Mouse (Mus musculus): ENCODE data around the gene Nenf. TPM values are rescaled to one million over a fixed set of nuclear protein-coding genes. Genes with fewer than 3 reads are reported as not detected.

The Nenf gene
- polyA plus RNA-seq, 1 experiment from 2014 or later = 126 TPM

DNA sequence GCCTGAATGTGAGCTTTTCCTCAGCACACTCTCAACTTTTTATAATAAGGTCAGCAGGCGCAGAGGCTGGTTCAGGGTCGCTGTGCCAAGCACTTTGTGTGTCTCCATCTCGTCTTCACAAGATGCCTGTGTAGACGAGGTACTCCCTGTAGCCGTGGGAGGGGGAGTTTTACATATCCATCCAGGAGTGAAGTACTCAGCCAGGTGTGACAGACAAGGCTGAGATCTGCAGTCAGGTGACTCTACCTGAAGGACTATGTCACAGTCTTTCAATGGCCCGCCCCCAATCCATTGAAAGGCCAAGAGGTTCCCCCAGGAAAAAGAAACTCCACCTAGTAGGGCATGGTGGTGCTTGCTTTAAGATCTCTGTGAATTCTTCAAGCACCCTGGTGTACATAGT lies 4.8 kb downstream of the Nenf start:
- no peaks in the 10 kb centered on the region for H3K27me3 ChIP-seq (replicated peaks; ENCODE audit: control insufficient read depth, insufficient read depth, low read length)
- H3K4me3 ChIP-seq (ENCODE audit: low read depth, low read length) = peak overlapping the region; percentile 74
- DNase-seq (ENCODE audit: low spot score) = no peak
- peak overlapping the region; percentile 44 for H3K4me2 ChIP-seq (ENCODE audit: low read length)
- no peak overlapping the region; the same call in 1 of the 2 replicates for H3K9ac ChIP-seq (ENCODE audit: low read length)
- no peak for ATAC-seq (replicated peaks; ENCODE audit: low FRiP score, low TSS enrichment, low read depth)
- H3K27ac ChIP-seq (ENCODE audit: low read depth) = no peak overlapping the region
- H3K4me1 ChIP-seq (replicated peaks; ENCODE audit: control insufficient read depth, insufficient read depth, low read length) = peaks cover 3% of the 10 kb centered on the region; the same call in 1 of the 2 replicates
- 77% methylated on average over 6 of the region's 6 CpGs for WGBS
- no peaks in the 10 kb centered on the region for H3K9me3 ChIP-seq (ENCODE audit: control insufficient read depth, low read length)
- peaks cover 7% of the 10 kb centered on the region for H3K36me3 ChIP-seq (ENCODE audit: control insufficient read depth, insufficient read depth, low read length)

DNA sequence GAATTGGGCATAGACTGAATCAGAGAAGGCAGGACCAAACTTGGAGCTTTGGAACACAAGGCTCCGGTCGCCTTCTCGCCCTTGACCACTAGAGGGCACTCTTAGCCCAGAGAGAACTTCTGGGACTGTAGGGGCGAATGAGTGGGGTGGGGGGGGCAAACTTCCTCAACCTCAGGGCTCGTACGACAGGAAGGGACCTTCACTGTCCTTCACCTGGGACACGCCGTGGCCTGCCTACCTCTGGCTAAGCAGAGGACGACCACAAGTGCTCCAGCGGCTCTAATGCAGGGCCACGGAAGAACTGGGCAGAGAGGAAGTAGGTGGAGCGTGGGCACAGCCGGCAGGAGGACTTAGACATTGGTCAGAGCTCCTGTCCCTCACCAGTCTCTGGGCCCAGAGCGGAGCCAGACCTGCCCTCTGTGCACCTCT lies 5.5 kb downstream of the Nenf start:
- ATAC-seq (replicated peaks; ENCODE audit: low FRiP score, low TSS enrichment, low read depth) (peak; percentile 92), DNase-seq (ENCODE audit: low spot score) (peak; percentile 97)
- H3K27ac ChIP-seq (ENCODE audit: low read depth) = no peak overlapping the region

DNA sequence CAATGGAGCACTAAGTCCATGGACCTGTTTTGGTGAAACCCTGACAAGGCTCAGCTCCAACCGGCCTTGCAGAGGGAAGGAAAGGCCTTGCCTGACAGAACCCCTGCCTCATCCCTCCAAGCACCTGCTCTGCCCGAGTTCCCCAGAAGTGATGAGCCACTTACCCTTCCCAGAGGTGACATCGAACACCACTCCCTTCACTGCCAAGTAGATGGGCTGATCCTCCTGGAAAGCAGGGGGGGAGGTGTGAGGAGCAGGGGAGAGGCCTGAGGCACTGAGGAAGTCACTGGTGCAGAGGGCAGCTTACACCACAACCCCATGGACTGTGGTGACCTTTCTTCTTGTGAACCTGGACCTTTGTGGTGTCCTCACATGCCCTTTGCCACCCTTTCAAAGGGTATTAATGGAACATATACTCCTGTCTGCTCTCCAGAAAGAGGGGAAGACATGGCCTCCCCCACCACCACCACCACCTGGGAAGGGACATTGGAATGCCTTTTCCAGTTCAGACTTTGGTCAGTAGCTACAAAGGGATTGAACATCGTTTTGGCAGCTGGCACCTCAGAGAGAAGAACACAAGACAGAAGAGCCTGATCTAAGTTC lies 6.6 kb downstream of the Nenf start:
- Histone ChIP-seq H3K27me3 (replicated peaks; ENCODE audit: control insufficient read depth, insufficient read depth, low read length) (no peaks in the 10 kb centered on the region), H3K36me3 (ENCODE audit: control insufficient read depth, insufficient read depth, low read length) (peaks cover 8% of the 10 kb centered on the region), H3K4me1 (replicated peaks; ENCODE audit: control insufficient read depth, insufficient read depth, low read length) (0 out of 2 replicates have a peak, but pooled peaks cover 3% of the 10 kb centered on the region), H3K27ac (ENCODE audit: low read depth) (no peak overlapping the region), H3K9ac (ENCODE audit: low read length) (no peak overlapping the region), H3K4me3 (ENCODE audit: low read depth, low read length) (no peak overlapping the region), H3K4me2 (ENCODE audit: low read length) (no peak overlapping the region), H3K9me3 (ENCODE audit: control insufficient read depth, low read length) (no peaks in the 10 kb centered on the region)
- 77% methylated on average over 4 of the region's 4 CpGs for WGBS
- ATAC-seq (replicated peaks; ENCODE audit: low FRiP score, low TSS enrichment, low read depth) (no peak), DNase-seq (ENCODE audit: low spot score) (no peak)

More for the DNA sequence above, 5.5 kb downstream of the Nenf start:
- peaks cover 3% of the 10 kb centered on the region; the same call in 1 of the 2 replicates for H3K4me1 ChIP-seq (replicated peaks; ENCODE audit: control insufficient read depth, insufficient read depth, low read length)
- peaks cover 7% of the 10 kb centered on the region for H3K36me3 ChIP-seq (ENCODE audit: control insufficient read depth, insufficient read depth, low read length)
- H3K4me2 ChIP-seq (ENCODE audit: low read length) = peak overlapping the region; percentile 44
- no peaks in the 10 kb centered on the region for H3K27me3 ChIP-seq (replicated peaks; ENCODE audit: control insufficient read depth, insufficient read depth, low read length)
- no peaks in the 10 kb centered on the region for H3K9me3 ChIP-seq (ENCODE audit: control insufficient read depth, low read length)
- peak overlapping the region; percentile 45 for H3K9ac ChIP-seq (ENCODE audit: low read length)
- WGBS = under 1% methylated on average over 14 of the region's 14 CpGs
- peak overlapping the region; percentile 74 for H3K4me3 ChIP-seq (ENCODE audit: low read depth, low read length)

DNA sequence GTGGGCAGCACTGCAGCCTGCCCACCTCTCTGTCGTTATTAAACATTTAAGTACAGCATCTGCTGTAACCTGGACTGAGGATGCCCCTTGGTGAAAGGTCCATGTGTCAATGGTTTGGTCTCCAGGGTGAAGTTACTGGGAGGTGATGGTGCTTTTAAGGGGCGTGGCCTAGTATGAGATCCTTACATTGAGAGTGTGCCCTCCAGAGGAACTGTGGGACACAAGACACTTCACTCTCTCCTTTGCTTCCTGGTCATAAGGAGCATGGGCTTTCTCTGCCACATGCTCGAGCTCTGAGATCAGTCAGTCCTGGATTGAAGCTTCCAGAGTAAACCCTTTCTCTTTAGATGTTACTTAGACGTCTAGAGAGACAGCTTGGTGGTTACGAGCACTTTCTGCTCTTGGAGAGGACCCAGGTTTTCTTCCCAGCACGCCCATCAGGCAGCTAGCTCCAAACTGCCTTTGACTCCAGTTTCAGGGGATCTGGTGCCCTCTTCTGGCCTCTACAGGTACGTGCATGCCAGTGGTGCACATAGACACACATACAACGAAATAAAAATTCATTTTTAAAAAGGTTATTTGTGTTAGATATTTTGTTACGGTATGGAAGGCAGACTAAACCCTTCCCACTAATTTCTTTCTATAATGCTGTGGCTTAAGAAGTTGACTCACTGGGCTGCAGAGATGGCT lies 10.1 kb downstream of the Nenf start:
- no peak overlapping the region for H3K27ac ChIP-seq (ENCODE audit: low read depth)
- ATAC-seq (replicated peaks; ENCODE audit: low FRiP score, low TSS enrichment, low read depth) (no peak), DNase-seq (ENCODE audit: low spot score) (no peak)
- H3K36me3 ChIP-seq (ENCODE audit: control insufficient read depth, insufficient read depth, low read length) = peaks cover 12% of the 10 kb centered on the region
- H3K4me2 ChIP-seq (ENCODE audit: low read length) = no peak overlapping the region
- no peak overlapping the region for H3K4me3 ChIP-seq (ENCODE audit: low read depth, low read length)
- no peaks in the 10 kb centered on the region for H3K9me3 ChIP-seq (ENCODE audit: control insufficient read depth, low read length)
- H3K4me1 ChIP-seq (replicated peaks; ENCODE audit: control insufficient read depth, insufficient read depth, low read length) = no peaks in the 10 kb centered on the region
- H3K27me3 ChIP-seq (replicated peaks; ENCODE audit: control insufficient read depth, insufficient read depth, low read length) = no peaks in the 10 kb centered on the region
- H3K9ac ChIP-seq (ENCODE audit: low read length) = no peak overlapping the region
- WGBS = 88% methylated on average over 9 of the region's 9 CpGs

DNA sequence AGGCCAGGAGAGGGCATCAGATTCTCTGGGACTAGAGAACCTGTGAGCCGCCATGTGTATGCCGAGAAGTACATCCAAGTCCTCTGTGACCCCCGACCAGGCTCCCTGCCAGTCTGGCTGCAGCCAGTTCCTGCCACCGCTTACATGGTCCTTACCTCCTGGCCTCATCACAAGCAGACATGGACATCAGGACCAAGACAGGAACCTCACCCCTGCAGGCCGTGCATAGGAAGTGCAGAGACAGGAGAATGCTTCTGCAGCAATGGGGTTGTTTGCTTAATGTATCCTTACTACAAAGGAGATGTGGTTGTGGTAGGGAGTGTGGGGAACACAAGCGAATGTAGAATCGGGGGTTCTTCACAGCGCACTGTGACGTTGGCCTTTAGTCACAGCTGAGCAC lies 11.7 kb downstream of the Nenf start:
- no peak overlapping the region for H3K4me2 ChIP-seq (ENCODE audit: low read length)
- no peaks in the 10 kb centered on the region for H3K27me3 ChIP-seq (replicated peaks; ENCODE audit: control insufficient read depth, insufficient read depth, low read length)
- DNase-seq (ENCODE audit: low spot score) (no peak), ATAC-seq (replicated peaks; ENCODE audit: low FRiP score, low TSS enrichment, low read depth) (no peak)
- H3K9me3 ChIP-seq (ENCODE audit: control insufficient read depth, low read length) = no peaks in the 10 kb centered on the region
- no peak overlapping the region for H3K9ac ChIP-seq (ENCODE audit: low read length)
- no peak overlapping the region for H3K4me3 ChIP-seq (ENCODE audit: low read depth, low read length)
- no peaks in the 10 kb centered on the region for H3K4me1 ChIP-seq (replicated peaks; ENCODE audit: control insufficient read depth, insufficient read depth, low read length)
- no peak overlapping the region for H3K27ac ChIP-seq (ENCODE audit: low read depth)
- 86% methylated on average over 9 of the region's 9 CpGs for WGBS
- peaks cover 12% of the 10 kb centered on the region for H3K36me3 ChIP-seq (ENCODE audit: control insufficient read depth, insufficient read depth, low read length)

DNA sequence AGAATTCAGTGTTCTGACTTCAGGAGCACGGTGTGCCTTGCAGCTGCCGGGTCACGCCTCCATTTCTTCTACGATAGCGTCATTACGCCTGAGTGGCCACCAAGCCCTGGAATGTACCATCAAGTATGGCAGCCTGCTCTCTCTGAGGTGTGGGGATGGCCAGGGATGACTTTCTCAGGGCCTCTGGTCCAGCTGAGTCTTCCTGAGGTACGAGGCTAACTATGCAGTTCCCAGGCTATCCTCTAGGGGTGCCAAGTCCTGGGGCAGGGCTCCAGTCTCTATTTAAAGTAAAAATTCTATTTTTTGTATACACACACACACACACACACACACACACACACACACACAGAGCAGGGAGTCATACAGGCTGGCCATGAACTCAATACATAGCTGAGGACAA lies 12.4 kb downstream of the Nenf start:
- Histone ChIP-seq H3K27ac (ENCODE audit: low read depth) (no peak overlapping the region), H3K9ac (ENCODE audit: low read length) (no peak overlapping the region), H3K4me1 (replicated peaks; ENCODE audit: control insufficient read depth, insufficient read depth, low read length) (no peaks in the 10 kb centered on the region), H3K4me2 (ENCODE audit: low read length) (no peak overlapping the region), H3K9me3 (ENCODE audit: control insufficient read depth, low read length) (no peaks in the 10 kb centered on the region), H3K4me3 (ENCODE audit: low read depth, low read length) (no peak overlapping the region), H3K36me3 (ENCODE audit: control insufficient read depth, insufficient read depth, low read length) (peaks cover 9% of the 10 kb centered on the region), H3K27me3 (replicated peaks; ENCODE audit: control insufficient read depth, insufficient read depth, low read length) (no peaks in the 10 kb centered on the region)
- ATAC-seq (replicated peaks; ENCODE audit: low FRiP score, low TSS enrichment, low read depth) (0 out of 2 replicates have a peak, but pooled peaks have one; percentile 29), DNase-seq (ENCODE audit: low spot score) (no peak)
- WGBS = 72% methylated on average over 7 of the region's 7 CpGs

DNA sequence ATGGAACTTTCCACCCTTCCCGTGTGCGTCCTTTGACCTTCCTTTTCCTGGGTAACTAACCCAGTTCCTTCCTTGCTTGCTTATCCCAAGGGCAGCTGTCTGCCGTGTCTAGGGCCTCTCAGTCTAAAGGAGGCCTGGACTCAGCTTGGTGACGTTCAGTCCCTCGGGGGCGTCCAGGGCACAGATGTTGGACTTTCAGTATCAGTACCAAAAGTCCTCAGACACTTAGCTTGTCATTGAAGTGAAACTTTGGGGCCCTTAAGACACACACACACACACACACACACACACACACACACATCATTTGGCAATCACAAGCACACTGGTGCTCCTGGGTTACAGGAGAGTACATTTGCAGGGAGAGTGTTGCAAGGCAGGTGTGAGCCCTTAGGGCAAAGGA lies 13.8 kb downstream of the Nenf start:
- ATAC-seq (replicated peaks; ENCODE audit: low FRiP score, low TSS enrichment, low read depth) (no peak), DNase-seq (ENCODE audit: low spot score) (no peak)
- H3K27ac ChIP-seq (ENCODE audit: low read depth) = no peak overlapping the region
- no peaks in the 10 kb centered on the region for H3K4me1 ChIP-seq (replicated peaks; ENCODE audit: control insufficient read depth, insufficient read depth, low read length)
- H3K9me3 ChIP-seq (ENCODE audit: control insufficient read depth, low read length) = no peaks in the 10 kb centered on the region
- no peak overlapping the region for H3K4me2 ChIP-seq (ENCODE audit: low read length)
- no peak overlapping the region for H3K4me3 ChIP-seq (ENCODE audit: low read depth, low read length)
- no peaks in the 10 kb centered on the region for H3K27me3 ChIP-seq (replicated peaks; ENCODE audit: control insufficient read depth, insufficient read depth, low read length)
- 78% methylated on average over 6 of the region's 6 CpGs for WGBS
- H3K9ac ChIP-seq (ENCODE audit: low read length) = no peak overlapping the region
- peaks cover 5% of the 10 kb centered on the region; the same call in 1 of the 2 replicates for H3K36me3 ChIP-seq (ENCODE audit: control insufficient read depth, insufficient read depth, low read length)

DNA sequence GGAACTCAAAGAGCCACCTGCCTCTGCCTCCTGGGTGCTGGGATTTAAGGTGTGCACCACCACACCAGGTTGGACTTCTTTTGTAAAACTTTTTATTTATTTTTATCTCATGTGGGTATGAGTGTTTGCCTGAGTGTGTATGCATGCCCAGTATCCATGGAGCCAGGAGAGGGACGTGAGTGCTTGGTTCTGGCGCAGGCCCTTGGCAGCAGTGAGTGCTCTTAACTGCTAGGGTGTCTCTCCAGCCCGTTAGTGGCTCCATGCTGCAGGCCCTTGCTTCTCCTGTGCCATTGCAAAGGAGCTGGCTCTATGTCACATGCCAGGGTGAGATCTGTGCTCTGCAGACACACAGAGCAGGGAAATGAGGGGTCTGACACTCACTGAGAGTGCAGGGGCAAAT lies 14.3 kb downstream of the Nenf start:
- WGBS = 79% methylated on average over 3 of the region's 3 CpGs
- no peak overlapping the region for H3K4me3 ChIP-seq (ENCODE audit: low read depth, low read length)
- no peaks in the 10 kb centered on the region for H3K4me1 ChIP-seq (replicated peaks; ENCODE audit: control insufficient read depth, insufficient read depth, low read length)
- DNase-seq (ENCODE audit: low spot score) (no peak), ATAC-seq (replicated peaks; ENCODE audit: low FRiP score, low TSS enrichment, low read depth) (no peak)
- no peaks in the 10 kb centered on the region for H3K27me3 ChIP-seq (replicated peaks; ENCODE audit: control insufficient read depth, insufficient read depth, low read length)
- no peak overlapping the region for H3K9ac ChIP-seq (ENCODE audit: low read length)
- H3K27ac ChIP-seq (ENCODE audit: low read depth) = no peak overlapping the region
- 0 out of 2 replicates have a peak, but pooled peaks cover 5% of the 10 kb centered on the region for H3K36me3 ChIP-seq (ENCODE audit: control insufficient read depth, insufficient read depth, low read length)
- no peaks in the 10 kb centered on the region for H3K9me3 ChIP-seq (ENCODE audit: control insufficient read depth, low read length)
- H3K4me2 ChIP-seq (ENCODE audit: low read length) = no peak overlapping the region

All from intestine, embryonic 14.5 days (tissue).